Mouse (Mus musculus) liver, adult 2 months (tissue): ENCODE data around the gene Cfap97d1.

Experiments
- CTCF ChIP-seq: fragments of 200-500 bp; IDR thresholded peaks from 2 replicates; pipeline ENCODE4 v1.5.1; 2011; ENCODE audit warnings: low read depth, low read length, control low read depth
- POLR2A ChIP-seq: fragments of 200-500 bp; IDR thresholded peaks from 2 replicates; pipeline ENCODE4 v1.6.1; 2011; ENCODE audit warnings: low read length, control low read depth; ENCODE audit not compliant: insufficient read depth; ENCODE audit errors: extremely low read depth

- TF ChIP-seq POLR2A, result no peak
- no peak for TF ChIP-seq CTCF
Measured at GRCm38 (mm10) chr11:101972097-101972496, 12.0 kb upstream of the Cfap97d1 start.
